Mouse (Mus musculus): Measurements from ENCODE around the gene Actg2. TPM values are rescaled to one million over a fixed set of nuclear protein-coding genes. Genes with fewer than 3 reads are reported as not detected.

Actg2 gene
- polyA plus RNA-seq (2012; rRNA removed) = 1,877 and 1,909 TPM in 2 replicates

GRCm38 (mm10) chr6:83536028-83536794 is at the start of gene Actg2:
Gene Actg2 (minus strand): TSS chr6:83536265.

DNA sequence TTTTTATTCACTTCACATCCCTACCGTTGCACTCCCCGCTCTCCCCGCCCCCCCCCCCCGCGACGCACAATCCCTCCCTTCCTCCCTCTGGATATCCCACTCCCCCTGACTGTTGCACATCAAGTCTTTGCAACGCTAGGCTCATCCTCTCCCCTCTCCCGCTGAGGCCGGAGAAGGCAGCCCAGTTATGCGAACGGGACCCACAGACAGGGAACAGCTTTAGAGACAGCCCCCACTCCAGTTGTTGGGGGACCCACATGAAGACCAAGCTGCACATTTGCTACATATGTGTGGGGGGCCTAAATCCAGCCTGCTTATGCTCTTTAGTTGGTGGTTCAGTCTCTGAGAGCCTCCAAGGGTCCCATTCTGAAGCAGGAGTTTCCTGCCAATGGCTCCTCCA is 36.6 kb upstream of the Actg2 start, which contains the start of gene Stambp:
TSS of gene Stambp (minus strand) at position 59 of the 400 bp plus-strand sequence.

GRCm38 (mm10) chr6:83506258-83507167 is 29.6 kb downstream of the Actg2 start, which contains the start of gene Dguok:
Gene Dguok (minus strand): TSS chr6:83506969.

Other genes with a start within 250 kb of the Actg2 start
- 3.2 and 3.3 TPM in 2 replicates for gene Mthfd2, start 210.4 kb downstream of the Actg2 start, polyA plus RNA-seq (2012; rRNA removed)
- gene Mob1a, start 210.2 kb downstream of the Actg2 start, polyA plus RNA-seq (2012; rRNA removed) = 32.4 and 35.1 TPM in 2 replicates
- gene Bola3, start 187.1 kb downstream of the Actg2 start, polyA plus RNA-seq (2012; rRNA removed) = 11.6 and 187 TPM in 2 replicates
- gene Tet3, start 77.2 kb downstream of the Actg2 start, polyA plus RNA-seq (2012; rRNA removed) = 15.0 and 15.2 TPM in 2 replicates
- 30.7 and 40.6 TPM in 2 replicates for gene Dguok, start 29.3 kb downstream of the Actg2 start, polyA plus RNA-seq (2012; rRNA removed)
- gene Stambp, start 36.5 kb upstream of the Actg2 start, polyA plus RNA-seq (2012; rRNA removed) = 10.4 and 13.1 TPM in 2 replicates
- gene Clec4f, start 119.9 kb upstream of the Actg2 start, polyA plus RNA-seq (2012; rRNA removed) = not detected in 2 replicates
- gene Cd207, start 141.6 kb upstream of the Actg2 start, polyA plus RNA-seq (2012; rRNA removed) = 0.07 and 0.12 TPM in 2 replicates
- not detected in 2 replicates for gene Vax2, start 175.0 kb upstream of the Actg2 start, polyA plus RNA-seq (2012; rRNA removed)
- not detected in 2 replicates for gene Atp6v1b1, start 206.7 kb upstream of the Actg2 start, polyA plus RNA-seq (2012; rRNA removed)
- not detected in 2 replicates for gene Ankrd53, start 226.4 kb upstream of the Actg2 start, polyA plus RNA-seq (2012; rRNA removed)
- gene Tex261, start 239.5 kb upstream of the Actg2 start, polyA plus RNA-seq (2012; rRNA removed) = 82.1 and 116 TPM in 2 replicates

Data from colon, adult 2 months (tissue).